Mouse (Mus musculus) ES-E14 (cell line): ENCODE measurements at regions not wholly inside any gene's neighbourhood (a gene's known extent, or its start where the extent isn't known, plus 50 kb on each side); places are given as distances from the start of the nearest gene placed in this dataset.
A peak's percentile ranks its signal among the peaks of the same experiment; 100 is the strongest.

Experiments used
- DNase-seq: peaks from one replicate; pipeline ENCODE4 v3.0.0-alpha.2; 2013; ENCODE audit warnings: low read depth, low spot score
- H3K27ac ChIP-seq: 2 replicates; pipeline ENCODE4 v1.5.1; 2012; ENCODE audit warnings: low read depth, mild to moderate bottlenecking, low read length, moderate library complexity, mixed read lengths; ENCODE audit not compliant: poor library complexity, insufficient read depth, severe bottlenecking
- H3K36me3 ChIP-seq: 2 replicates; pipeline ENCODE4 v1.6.1; 2012; ENCODE audit warnings: mild to moderate bottlenecking, low read length, moderate library complexity, mixed read lengths; ENCODE audit not compliant: control insufficient read depth, poor library complexity, insufficient read depth, severe bottlenecking
- H3K4me1 ChIP-seq, 2 experiments: fragments of 150-350 bp in 1 of 2; sonication (generic) in 1 of 2; 2 replicates each; pipeline ENCODE4 v1.6.1; 2012; ENCODE audit warnings: low read length in 2 of 2, mild to moderate bottlenecking in 1 of 2, mixed read lengths in 1 of 2; ENCODE audit not compliant: control insufficient read depth in 2 of 2, insufficient read depth in 2 of 2, poor library complexity in 1 of 2
- H3K4me3 ChIP-seq, 2 experiments: fragments of 150-350 bp in 1 of 2; sonication (generic) in 1 of 2; 2 replicates each; pipeline ENCODE4 v1.5.1; 2012; ENCODE audit warnings: low read length in 2 of 2, low read depth in 1 of 2, mild to moderate bottlenecking in 1 of 2, mixed read lengths in 1 of 2; ENCODE audit not compliant: insufficient read depth in 1 of 2, poor library complexity in 1 of 2, severe bottlenecking in 1 of 2
- H3K9ac ChIP-seq: 2 replicates; pipeline ENCODE4 v1.6.1; 2012; ENCODE audit warnings: low read depth, mild to moderate bottlenecking, low read length, mixed read lengths; ENCODE audit not compliant: poor library complexity, insufficient read depth, severe bottlenecking
- H3K9me3 ChIP-seq: fragments of 150-350 bp; sonication (generic); 2 replicates; pipeline ENCODE4 v1.6.1; 2012; ENCODE audit warnings: low read depth, mild to moderate bottlenecking, low read length; ENCODE audit not compliant: control insufficient read depth, insufficient read depth
- CHD2 ChIP-seq: IDR thresholded peaks from 2 replicates; pipeline ENCODE4 v1.6.1; 2014; ENCODE audit warnings: mild to moderate bottlenecking, low read depth, low read length, inconsistent platforms
- HCFC1 ChIP-seq: IDR thresholded peaks from 2 replicates; pipeline ENCODE4 v1.6.1; 2012; ENCODE audit warnings: low read length, inconsistent platforms, borderline replicate concordance; ENCODE audit not compliant: insufficient read depth
- MAFK ChIP-seq: IDR thresholded peaks from 2 replicates; pipeline ENCODE4 v1.6.1; 2014; ENCODE audit warnings: mild to moderate bottlenecking, low read depth, low read length, inconsistent platforms; ENCODE audit not compliant: insufficient read depth
- ZC3H11A ChIP-seq: IDR thresholded peaks from 2 replicates; pipeline ENCODE4 v1.6.1; 2012; ENCODE audit warnings: low read depth, mild to moderate bottlenecking, inconsistent platforms, low read length, borderline replicate concordance
- ZNF384 ChIP-seq: IDR thresholded peaks from 2 replicates; pipeline ENCODE4 v1.6.1; 2012; ENCODE audit warnings: low read depth, low read length, inconsistent platforms
- in situ Hi-C, 2 experiments: fragments of 600-800 bp; cut with MboI; formaldehyde crosslinking; loops; one replicate each; pipeline ENCODE4 v1.15.1; 2025; ENCODE audit warnings: low sequenced_read_pairs in 2 of 2, inconsistent platforms in 1 of 2; ENCODE audit not compliant: unreplicated experiment in 2 of 2

GRCm38 (mm10) chr4:9185156-9185875 is 946.5 kb upstream of the Car8 start:
- Histone ChIP-seq H3K4me3 (no peak overlapping the region), H3K9me3 (no peaks in the 10 kb centered on the region), H3K36me3 (no peaks in the 10 kb centered on the region), H3K9ac (no peak overlapping the region), H3K27ac (no peak overlapping the region), H3K4me1 (peaks cover 2 to 5% of the 10 kb centered on the region in 2 experiments; a peak in 2 of 4 replicates)
- in situ Hi-C loops: no loop called here
- no peak for DNase-seq
- TF ChIP-seq ZNF384 (no peak), ZC3H11A (no peak), CHD2 (no peak), MAFK (no peak), HCFC1 (no peak)

- TF ChIP-seq HCFC1: no peak
- no peak for TF ChIP-seq ZC3H11A
- TF ChIP-seq ZNF384: no peak
- no peak for TF ChIP-seq MAFK
- no peak for TF ChIP-seq CHD2
- H3K4me1 ChIP-seq: peaks cover 2 to 5% of the 10 kb centered on the region in 2 experiments; a peak in 2 of 4 replicates
- H3K27ac ChIP-seq: no peak overlapping the region
- no peaks in the 10 kb centered on the region for H3K36me3 ChIP-seq
- no peaks in the 10 kb centered on the region for H3K9me3 ChIP-seq
- H3K9ac ChIP-seq: no peak overlapping the region
- peak; percentile 29 for DNase-seq
- in situ Hi-C loops: no loop called here
- H3K4me3 ChIP-seq: 0 out of 4 replicates have a peak overlapping the region, but pooled peaks of 1 of the 2 experiments have one; percentile 15
These were observed 945.7 kb upstream of the Car8 start for GRCm38 (mm10) chr4:9184451-9185121.

- in situ Hi-C loops: no loop called here
- Histone ChIP-seq H3K27ac (no peak overlapping the region), H3K9me3 (no peaks in the 10 kb centered on the region), H3K4me3 (no peak overlapping the region), H3K4me1 (no peaks in the 10 kb centered on the region), H3K9ac (no peak overlapping the region), H3K36me3 (no peaks in the 10 kb centered on the region)
- no peak for TF ChIP-seq CHD2
- no peak for DNase-seq
These were observed 935.5 kb upstream of the Car8 start for GRCm38 (mm10) chr4:9174365-9174764.

GRCm38 (mm10) chr4:9162374-9162773 is 923.5 kb upstream of the Car8 start:
- Histone ChIP-seq H3K4me1 (no peaks in the 10 kb centered on the region), H3K36me3 (no peaks in the 10 kb centered on the region), H3K27ac (no peak overlapping the region), H3K4me3 (no peak overlapping the region), H3K9ac (no peak overlapping the region), H3K9me3 (no peaks in the 10 kb centered on the region)
- no peak for TF ChIP-seq ZNF384
- no peak for TF ChIP-seq MAFK
- TF ChIP-seq ZC3H11A: no peak
- TF ChIP-seq CHD2: no peak
- TF ChIP-seq HCFC1: no peak
- in situ Hi-C loops: no loop called here
- DNase-seq: no peak

- H3K9ac ChIP-seq: no peak overlapping the region
- in situ Hi-C loops: no loop called here
- no peak overlapping the region for H3K27ac ChIP-seq
- no peak for DNase-seq
- TF ChIP-seq CHD2 (no peak), MAFK (no peak), ZNF384 (no peak), ZC3H11A (no peak), HCFC1 (no peak)
- no peaks in the 10 kb centered on the region for H3K4me1 ChIP-seq
- H3K36me3 ChIP-seq: no peaks in the 10 kb centered on the region
- no peaks in the 10 kb centered on the region for H3K9me3 ChIP-seq
- no peak overlapping the region for H3K4me3 ChIP-seq
These were observed 922.9 kb upstream of the Car8 start for GRCm38 (mm10) chr4:9161814-9162133.
